8 mouse cellular contexts compared by ENCODE assay signal in genomic region chr16:74411021-74411420, GRCm38 (mm10). TPM values are rescaled to one million over a fixed set of nuclear protein-coding genes. Genes with fewer than 3 reads are reported as not detected.
DNase-seq lines count a peak whose midpoint lies in the region; ATAC-seq and TF ChIP-seq lines count a peak whose summit lies in the region.

No protein-coding gene starts in this region.

- WGBS in kidney, postnatal 0 days = 0% methylated on average over 16 of the region's 16 CpGs
- 1% methylated on average over 16 of the region's 16 CpGs for WGBS in embryonic facial prominence, embryonic 14.5 days

- H3ac ChIP-seq in myocyte (ENCODE audit: control insufficient read depth, insufficient read length) = no peak overlapping the region

- no peak for TF ChIP-seq POLR2A in myocyte (IDR thresholded peaks at IDR 0.05; ENCODE audit: insufficient read length, low read depth)

- no peaks in the 10 kb centered on the region for H3K79me2 ChIP-seq in myocyte (ENCODE audit: control insufficient read depth, insufficient read depth)

- peak overlapping the region; percentile 51 for H3K9ac ChIP-seq in kidney, postnatal 0 days (ENCODE audit: low read depth, low read length)
- H3K9ac ChIP-seq in embryonic facial prominence, embryonic 14.5 days (ENCODE audit: low read depth, low read length) = peak overlapping the region; percentile 71

- peak overlapping the region; percentile 48 for H3K4me3 ChIP-seq in kidney, postnatal 0 days (replicated peaks; ENCODE audit: low read depth, low read length)
- H3K4me3 ChIP-seq in embryonic facial prominence, embryonic 14.5 days (ENCODE audit: low read depth, low read length) = peak overlapping the region; percentile 50
- peak overlapping the region; percentile 43 for H3K4me3 ChIP-seq in myocyte

- peak overlapping the region; percentile 90 for H3K4me2 ChIP-seq in kidney, postnatal 0 days (ENCODE audit: low read length)
- H3K4me2 ChIP-seq in embryonic facial prominence, embryonic 14.5 days (ENCODE audit: low read depth, low read length) = peak overlapping the region; percentile 87
- H3K4me2 ChIP-seq in myocyte (ENCODE audit: low read depth) = peak overlapping the region; percentile 86

- H3K4me1 ChIP-seq in kidney, postnatal 0 days (replicated peaks; ENCODE audit: insufficient read depth, low read length) = no peaks in the 10 kb centered on the region
- no peaks in the 10 kb centered on the region; the same call in 1 of the 2 replicates for H3K4me1 ChIP-seq in embryonic facial prominence, embryonic 14.5 days (ENCODE audit: control insufficient read depth, insufficient read depth, low read length)

- no peaks in the 10 kb centered on the region for H3K9me3 ChIP-seq in kidney, postnatal 0 days (replicated peaks; ENCODE audit: low read length)
- H3K9me3 ChIP-seq in embryonic facial prominence, embryonic 14.5 days (ENCODE audit: control insufficient read depth, low read length) = no peaks in the 10 kb centered on the region

- ATAC-seq in kidney, postnatal 0 days (replicated peaks; ENCODE audit: low FRiP score, low read depth) = no peak
- no peak for ATAC-seq in embryonic facial prominence, embryonic 14.5 days (ENCODE audit: low read depth)
- no peak for ATAC-seq in frontal cortex, adult (ENCODE audit: low TSS enrichment)
- no peak for ATAC-seq in inflammation-experienced regulatory T-cells, adult 6 months

- H3K27ac ChIP-seq in kidney, postnatal 0 days = peak overlapping the region; percentile 60; the same call in 1 of the 2 replicates
- H3K27ac ChIP-seq in embryonic facial prominence, embryonic 14.5 days (replicated peaks; ENCODE audit: low read depth, low read length) = peak overlapping the region; percentile 84

- H3K27me3 ChIP-seq in kidney, postnatal 0 days (ENCODE audit: insufficient read depth, low read length) = no peaks in the 10 kb centered on the region
- H3K27me3 ChIP-seq in embryonic facial prominence, embryonic 14.5 days (replicated peaks; ENCODE audit: control insufficient read depth, insufficient read depth, low read length) = no peaks in the 10 kb centered on the region
- H3K27me3 ChIP-seq in myocyte (ENCODE audit: control insufficient read depth, insufficient read depth, insufficient read length) = no peaks in the 10 kb centered on the region

- DNase-seq in kidney, postnatal 0 days (ENCODE audit: low spot score) = no peak
- no peak for DNase-seq in kidney, adult 11 months
- peak; percentile 61 for DNase-seq in embryonic facial prominence, embryonic 14.5 days (ENCODE audit: low spot score)
- DNase-seq in kidney, postnatal 14 days = peak; percentile 9
- DNase-seq in left cerebral cortex, adult 9 months (ENCODE audit: low spot score in 2 of 2) = no peak

- H3K36me3 ChIP-seq in kidney, postnatal 0 days (ENCODE audit: insufficient read depth, low read length) = no peaks in the 10 kb centered on the region
- no peaks in the 10 kb centered on the region for H3K36me3 ChIP-seq in embryonic facial prominence, embryonic 14.5 days (ENCODE audit: control insufficient read depth, insufficient read depth, low read length)
- H3K36me3 ChIP-seq in myocyte (ENCODE audit: control insufficient read depth, insufficient read depth) = no peaks in the 10 kb centered on the region

- no peak for TF ChIP-seq CTCF in kidney, postnatal 0 days (IDR thresholded peaks at IDR 0.05; ENCODE audit: low read depth)

TF ChIP-seq in myocyte, 11 proteins besides CTCF, POLR2A, EP300 and RAD21:
- TF ChIP-seq SRF (IDR thresholded peaks at IDR 0.05; ENCODE audit: control insufficient read depth, insufficient read length, low read depth) (no peak), MAX (IDR thresholded peaks at IDR 0.05; ENCODE audit: low read depth) (no peak), TCF3 (IDR thresholded peaks at IDR 0.05; ENCODE audit: insufficient read length, low read depth) (no peak), CEBPB (IDR thresholded peaks at IDR 0.05; ENCODE audit: insufficient read depth, poor library complexity, severe bottlenecking) (no peak), MYOG (IDR thresholded peaks at IDR 0.05; ENCODE audit: control insufficient read depth in 1 of 3, insufficient read depth in 1 of 3, insufficient read length in 2 of 3, low read depth in 2 of 3) (no peak)

RNA-seq across cellular contexts. Expression of gene Robo2, which starts 0.6 kb away (rescaled TPM):
- polyA plus RNA-seq in kidney, postnatal 0 days (2015; fragmentation: Nextera tagmentation; extraction: Ambion mirVana) = 30.7 and 34.0 TPM in 2 replicates
- 56.8 and 69.3 TPM in 2 replicates for polyA plus RNA-seq in embryonic facial prominence, embryonic 14.5 days (2014; fragmentation: Nextera tagmentation; extraction: Ambion mirVana)
- 19.6 TPM for polyA plus RNA-seq in myocyte (2012; fragmentation: generic; extraction: Trizol)
- polyA plus RNA-seq in inflammation-experienced regulatory T-cells, adult 6 months (2017; shearing (Covaris generic)) = under 1 TPM in 2 of 3 experiments, not detected in 1; 0.18 to 0.19 TPM

Comparison
In these comparisons a context has a peak if more than half of its experiments do, and no peak if none do; other contexts are left out.
1. DNase-seq: peak in embryonic facial prominence, embryonic 14.5 days (single experiment) and kidney, postnatal 14 days (single experiment); none in kidney, postnatal 0 days (single experiment), kidney, adult 11 months (single experiment) and left cerebral cortex, adult 9 months (0 of 2).
2. RNA of gene Robo2, which starts 0.6 kb away (polyA plus RNA-seq): 56.8 to 69.3 TPM in embryonic facial prominence, embryonic 14.5 days, 30.7 to 34.0 TPM in kidney, postnatal 0 days and 19.6 TPM in myocyte (single experiment); 0.18 to 0.19 TPM in inflammation-experienced regulatory T-cells, adult 6 months; every median in the first group is over 10 times any median in the second.
3. Peak in every context shown above with its lines, with median percentiles within 50 percentile points of each other: H3K4me2 ChIP-seq and H3K4me3 ChIP-seq.